10 mouse cellular contexts compared by ENCODE assay signal in the genomic region with DNA sequence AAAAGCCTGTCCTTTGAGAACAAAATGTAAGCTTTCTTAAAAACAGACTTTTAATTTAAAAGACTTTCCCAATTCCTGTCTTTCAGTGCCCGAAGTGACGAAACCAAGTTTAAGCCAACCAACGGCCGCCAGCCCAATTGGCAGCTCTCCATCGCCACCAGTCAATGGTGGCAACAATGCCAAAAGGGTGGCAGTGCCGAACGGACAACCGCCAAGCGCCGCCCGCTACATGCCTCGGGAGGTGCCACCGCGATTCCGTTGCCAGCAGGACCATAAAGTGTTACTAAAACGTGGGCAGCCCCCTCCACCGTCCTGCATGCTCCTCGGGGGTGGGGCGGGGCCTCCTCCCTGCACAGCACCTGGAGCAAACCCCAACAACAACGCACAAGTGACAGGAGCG.
DNase-seq lines count a peak whose midpoint lies in the region; ATAC-seq and TF ChIP-seq lines count a peak whose summit lies in the region.
"Had no signal": no experiment of that assay in that cellular context is flagged by ENCODE, and none has a peak within 500 bp of the region (broad histone marks: within the 10 kb centered on the region; RNA-seq: fewer than 3 reads in every experiment).

No protein-coding gene starts in this region.

- H3K9me3 ChIP-seq in forebrain, embryonic 14.5 days (replicated peaks; ENCODE audit: control insufficient read depth, low read length), result no peaks in the 10 kb centered on the region
- no peaks in the 10 kb centered on the region for H3K9me3 ChIP-seq in forebrain, embryonic 11.5 days (ENCODE audit: control insufficient read depth, low read length)
- H3K9me3 ChIP-seq in midbrain, postnatal 0 days (ENCODE audit: low read length), result no peaks in the 10 kb centered on the region
- H3K9me3 ChIP-seq in midbrain, embryonic 11.5 days (ENCODE audit: control insufficient read depth, low read length), result no peaks in the 10 kb centered on the region
- H3K9me3 ChIP-seq: embryonic facial prominence, embryonic 13.5 days; midbrain, embryonic 10.5 days had no signal

- WGBS in forebrain, embryonic 14.5 days, result 75% methylated on average over 21 of the region's 21 CpGs
- 86% methylated on average over 21 of the region's 21 CpGs for WGBS in forebrain, embryonic 11.5 days
- WGBS in midbrain, postnatal 0 days, result 77% methylated on average over 21 of the region's 21 CpGs
- 90% methylated on average over 21 of the region's 21 CpGs for WGBS in midbrain, embryonic 11.5 days

- no peaks in the 10 kb centered on the region for H3K27me3 ChIP-seq in forebrain, embryonic 14.5 days (replicated peaks; ENCODE audit: control insufficient read depth, insufficient read depth, low read length)
- no peaks in the 10 kb centered on the region for H3K27me3 ChIP-seq in forebrain, embryonic 11.5 days (ENCODE audit: control insufficient read depth, insufficient read depth, low read length)
- no peaks in the 10 kb centered on the region for H3K27me3 ChIP-seq in midbrain, postnatal 0 days (ENCODE audit: insufficient read depth, low read length)
- no peaks in the 10 kb centered on the region for H3K27me3 ChIP-seq in midbrain, embryonic 11.5 days (ENCODE audit: control insufficient read depth, insufficient read depth, low read length)
- H3K27me3 ChIP-seq: embryonic facial prominence, embryonic 13.5 days had no signal

- no peak overlapping the region for H3K4me3 ChIP-seq in forebrain, embryonic 14.5 days (ENCODE audit: low read depth, low read length)
- H3K4me3 ChIP-seq in forebrain, embryonic 11.5 days (ENCODE audit: low read depth, low read length), result no peak overlapping the region
- H3K4me3 ChIP-seq in midbrain, postnatal 0 days (ENCODE audit: low read depth, low read length), result no peak overlapping the region
- no peak overlapping the region for H3K4me3 ChIP-seq in midbrain, embryonic 11.5 days (ENCODE audit: low read depth, low read length)
- H3K4me3 ChIP-seq: embryonic facial prominence, embryonic 13.5 days; midbrain, embryonic 10.5 days had no signal

- ATAC-seq in forebrain, embryonic 14.5 days, result no peak
- ATAC-seq in forebrain, embryonic 11.5 days (replicated peaks; ENCODE audit: low FRiP score), result no peak
- ATAC-seq in midbrain, postnatal 0 days (ENCODE audit: low FRiP score), result no peak
- ATAC-seq in midbrain, embryonic 11.5 days (ENCODE audit: low FRiP score), result no peak
- ATAC-seq in megakaryocyte progenitor cell, adult 5-6 weeks (replicated peaks; ENCODE audit: poor library complexity), result no peak

- no peak overlapping the region for H3K4me2 ChIP-seq in forebrain, embryonic 14.5 days (ENCODE audit: low read length)
- no peak overlapping the region for H3K4me2 ChIP-seq in forebrain, embryonic 11.5 days (ENCODE audit: low read depth, low read length, severe bottlenecking)
- H3K4me2 ChIP-seq in midbrain, postnatal 0 days (ENCODE audit: low read depth, low read length, poor library complexity, severe bottlenecking), result no peak overlapping the region
- no peak overlapping the region for H3K4me2 ChIP-seq in midbrain, embryonic 11.5 days
- H3K4me2 ChIP-seq: embryonic facial prominence, embryonic 13.5 days had no signal

- H3K27ac ChIP-seq in forebrain, embryonic 14.5 days (ENCODE audit: low read depth, low read length), result no peak overlapping the region
- no peak overlapping the region for H3K27ac ChIP-seq in forebrain, embryonic 11.5 days (ENCODE audit: low read depth, low read length)
- H3K27ac ChIP-seq in midbrain, postnatal 0 days (ENCODE audit: low read depth, low read length), result no peak overlapping the region
- no peak overlapping the region for H3K27ac ChIP-seq in midbrain, embryonic 11.5 days (ENCODE audit: low read depth, low read length)
- H3K27ac ChIP-seq: embryonic facial prominence, embryonic 13.5 days; midbrain, embryonic 10.5 days had no signal

- H3K4me1 ChIP-seq in forebrain, embryonic 14.5 days (ENCODE audit: control insufficient read depth, insufficient read depth, low read length), result no peaks in the 10 kb centered on the region
- H3K4me1 ChIP-seq in forebrain, embryonic 11.5 days (replicated peaks; ENCODE audit: control insufficient read depth, insufficient read depth, low read length), result no peaks in the 10 kb centered on the region
- no peaks in the 10 kb centered on the region for H3K4me1 ChIP-seq in midbrain, postnatal 0 days (ENCODE audit: insufficient read depth, low read length)
- H3K4me1 ChIP-seq in midbrain, embryonic 11.5 days (ENCODE audit: control insufficient read depth, insufficient read depth, low read length), result no peaks in the 10 kb centered on the region
- H3K4me1 ChIP-seq: embryonic facial prominence, embryonic 13.5 days; midbrain, embryonic 10.5 days had no signal

- TF ChIP-seq CTCF in midbrain, postnatal 0 days (IDR thresholded peaks at IDR 0.05), result no peak

- peaks cover 46% of the 10 kb centered on the region for H3K36me3 ChIP-seq in forebrain, embryonic 14.5 days (ENCODE audit: control insufficient read depth, insufficient read depth, low read length)
- H3K36me3 ChIP-seq in forebrain, embryonic 11.5 days (ENCODE audit: control insufficient read depth, insufficient read depth, low read length), result peaks cover 3% of the 10 kb centered on the region; the same call in 1 of the 2 replicates
- peaks cover 28% of the 10 kb centered on the region for H3K36me3 ChIP-seq in midbrain, postnatal 0 days (ENCODE audit: insufficient read depth, low read length)
- H3K36me3 ChIP-seq in midbrain, embryonic 11.5 days (ENCODE audit: control insufficient read depth, insufficient read depth, low read length), result peaks cover 31% of the 10 kb centered on the region

- no peak overlapping the region for H3K9ac ChIP-seq in forebrain, embryonic 14.5 days (ENCODE audit: low read length)
- no peak overlapping the region for H3K9ac ChIP-seq in forebrain, embryonic 11.5 days (ENCODE audit: low read length)
- H3K9ac ChIP-seq in midbrain, postnatal 0 days (replicated peaks; ENCODE audit: low read length, poor library complexity, severe bottlenecking), result no peak overlapping the region
- no peak overlapping the region for H3K9ac ChIP-seq in midbrain, embryonic 11.5 days (ENCODE audit: low read length)
- H3K9ac ChIP-seq: embryonic facial prominence, embryonic 13.5 days had no signal

- DNase-seq in forebrain, embryonic 14.5 days (ENCODE audit: low spot score), result peak; percentile 45
- DNase-seq in forebrain, embryonic 11.5 days (ENCODE audit: low spot score), result no peak
- DNase-seq in midbrain, postnatal 0 days (ENCODE audit: low spot score), result peak; percentile 39
- DNase-seq in midbrain, embryonic 11.5 days (ENCODE audit: low spot score, missing footprints), result no peak
- DNase-seq in gonadal fat pad, adult 2 months (ENCODE audit: low read depth), result peak; percentile 46
- peak; percentile 22 for DNase-seq in right cerebral cortex, postnatal 14 days
- DNase-seq in B cell, adult 2 months, result no peak

Comparison
In these comparisons a context has a peak if more than half of its experiments do, and no peak if none do; other contexts are left out.
1. DNase-seq: peak in forebrain, embryonic 14.5 days (single experiment), midbrain, postnatal 0 days (single experiment), gonadal fat pad, adult 2 months (single experiment) and right cerebral cortex, postnatal 14 days (single experiment); none in forebrain, embryonic 11.5 days (single experiment), midbrain, embryonic 11.5 days (single experiment) and B cell, adult 2 months (0 of 2).